Mouse (Mus musculus) kidney, adult 2 months (tissue): ENCODE results near the gene Esyt1.

Experiments
- CTCF ChIP-seq: fragments of 200-500 bp; conservative IDR thresholded peaks from 2 replicates; pipeline ENCODE4 v1.5.1; 2011; ENCODE audit warnings: low read depth, mild to moderate bottlenecking, control low read depth, low read length, moderate library complexity, mixed read lengths; ENCODE audit not compliant: insufficient read depth, insufficient read length
- POLR2A ChIP-seq: fragments of 200-500 bp; IDR thresholded peaks from one replicate; pipeline ENCODE4 v1.6.1; 2011; ENCODE audit warnings: low read depth, low read length, control low read depth

DNA sequence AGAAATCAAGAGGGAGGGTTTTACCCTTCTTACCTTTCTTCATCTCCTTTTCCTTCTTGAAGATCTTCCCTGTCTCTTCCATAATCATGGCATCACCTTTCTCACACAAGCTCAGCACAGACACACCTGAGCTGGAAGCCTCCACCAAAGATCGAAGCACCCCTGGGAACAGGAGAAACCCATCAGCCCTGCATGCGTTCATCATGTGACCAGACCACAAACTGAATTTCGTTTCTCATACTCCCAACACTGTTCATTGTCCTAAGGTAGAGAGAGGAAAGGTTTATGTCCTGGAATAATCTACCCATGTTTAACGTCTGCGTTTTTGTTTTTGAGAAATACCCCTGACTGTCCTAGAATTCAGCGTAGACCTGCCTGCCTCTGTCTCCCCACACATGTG is 37.9 kb upstream of the Esyt1 start:
- no peak for TF ChIP-seq CTCF
- no peak for TF ChIP-seq POLR2A
